Mouse (Mus musculus) E14TG2a.4 (cell line): ENCODE results near the gene Tdrd12.
"Not testable (repeated sequence)": the region's sequence is repeated elsewhere in the genome, so short reads cannot be mapped to it uniquely, and the experiment has no call there.

ENCODE experiments used
- H3K27me3 ChIP-seq: 2 replicates; pipeline ENCODE4 v1.6.1; 2014; ENCODE audit warnings: low read length, control low read depth; ENCODE audit not compliant: insufficient read depth
- H3K36me3 ChIP-seq: 2 replicates; pipeline ENCODE4 v1.6.1; 2014; ENCODE audit warnings: low read length, control low read depth; ENCODE audit not compliant: insufficient read depth
- H3K4me1 ChIP-seq: replicated peaks from 2 replicates; pipeline ENCODE4 v1.6.1; 2014; ENCODE audit warnings: low read depth, low read length, control low read depth
- H3K4me3 ChIP-seq: replicated peaks from 2 replicates; pipeline ENCODE4 v1.5.1; 2014; ENCODE audit warnings: mild to moderate bottlenecking, low read length
- H3K9me3 ChIP-seq: 2 replicates; pipeline ENCODE4 v1.6.1; 2014; ENCODE audit warnings: low read length, control low read depth
- CTCF ChIP-seq: conservative IDR thresholded peaks from 2 replicates; pipeline ENCODE4 v1.5.1; 2014; ENCODE audit warnings: low read length
- NANOG ChIP-seq: IDR thresholded peaks from 2 replicates; pipeline ENCODE4 v1.6.1; 2014; ENCODE audit warnings: borderline replicate concordance, low read length, mixed read lengths
- POU5F1 ChIP-seq: IDR thresholded peaks from 2 replicates; pipeline ENCODE4 v1.6.1; 2014; ENCODE audit warnings: low read length, borderline replicate concordance

Gene Tdrd12

DNA sequence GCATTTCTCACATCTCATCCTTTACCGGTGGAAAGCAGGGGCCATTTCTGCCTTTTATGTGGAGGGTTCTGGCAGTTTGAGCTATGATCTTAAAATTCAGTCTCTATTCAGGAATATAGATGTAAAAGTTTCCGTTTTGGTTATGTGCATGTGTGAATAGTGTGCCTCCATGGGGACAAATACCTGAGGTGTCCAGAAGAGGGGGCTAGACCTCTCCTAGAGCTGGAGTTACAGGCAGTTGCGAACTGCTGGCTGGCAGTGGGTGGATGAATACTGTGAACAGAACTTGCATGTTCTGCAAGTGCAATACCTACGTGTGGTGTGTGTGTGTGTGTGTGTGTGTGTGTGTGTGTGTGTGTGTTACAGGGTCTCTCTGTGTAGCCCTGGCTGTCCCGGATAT lies 45.2 kb upstream of the Tdrd12 start:
- no peaks in the 10 kb centered on the region for H3K9me3 ChIP-seq
- H3K4me3 ChIP-seq = no peak overlapping the region
- H3K27me3 ChIP-seq = peaks cover 31% of the 10 kb centered on the region
- no peaks in the 10 kb centered on the region for H3K36me3 ChIP-seq
- H3K4me1 ChIP-seq = peaks cover 35% of the 10 kb centered on the region
- TF ChIP-seq CTCF (peak; percentile 95), POU5F1 (no peak), NANOG (no peak)

DNA sequence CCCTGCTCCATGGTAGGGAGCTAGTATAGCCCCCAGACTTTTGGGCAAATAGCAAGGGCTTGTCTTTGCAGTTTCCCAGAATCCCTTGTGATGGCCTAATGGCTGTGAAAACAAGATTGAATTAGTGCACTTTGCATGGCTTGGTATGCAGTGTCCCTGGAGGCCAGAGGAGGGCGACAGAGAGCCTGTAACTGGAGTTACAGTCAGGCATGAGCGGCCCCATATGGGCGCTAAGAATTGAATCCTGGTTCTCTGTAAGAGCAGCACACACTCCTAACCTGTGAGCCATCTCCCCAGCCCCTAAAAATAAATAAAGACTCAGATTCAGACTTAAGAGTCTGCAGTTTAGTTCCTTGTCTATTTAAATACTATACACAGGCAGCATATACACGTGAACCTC lies 42.3 kb upstream of the Tdrd12 start:
- H3K4me1 ChIP-seq = peaks cover 20% of the 10 kb centered on the region
- no peak overlapping the region for H3K4me3 ChIP-seq
- TF ChIP-seq CTCF (peak; percentile 98), NANOG (no peak)
- H3K27me3 ChIP-seq = peaks cover 44% of the 10 kb centered on the region
- H3K36me3 ChIP-seq = no peaks in the 10 kb centered on the region
- H3K9me3 ChIP-seq = no peaks in the 10 kb centered on the region

DNA sequence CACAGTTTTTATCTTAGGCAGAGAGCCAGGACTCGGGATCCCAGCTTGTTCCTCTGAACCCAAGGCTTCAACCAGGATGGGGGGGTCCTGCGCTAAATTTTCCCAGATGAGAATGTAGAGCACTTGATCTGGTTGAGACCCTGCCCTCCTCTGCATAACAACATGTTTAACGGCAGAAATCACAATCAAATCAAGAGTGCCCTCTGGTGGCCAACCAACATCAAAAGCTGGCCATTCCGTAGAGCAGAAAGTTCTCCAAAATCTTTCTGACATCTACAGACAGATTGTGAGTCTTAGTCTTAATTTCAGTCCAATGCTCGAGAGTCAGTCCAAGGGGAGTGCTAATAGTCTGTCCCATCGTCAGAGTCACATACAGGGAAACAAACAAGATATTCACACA lies 33.3 kb upstream of the Tdrd12 start:
- not testable (repeated sequence) for H3K4me3 ChIP-seq, H3K4me1 ChIP-seq, H3K36me3 ChIP-seq
- H3K27me3 ChIP-seq = peaks cover 17% of the 10 kb centered on the region
- H3K9me3 ChIP-seq = peaks cover 13% of the 10 kb centered on the region

DNA sequence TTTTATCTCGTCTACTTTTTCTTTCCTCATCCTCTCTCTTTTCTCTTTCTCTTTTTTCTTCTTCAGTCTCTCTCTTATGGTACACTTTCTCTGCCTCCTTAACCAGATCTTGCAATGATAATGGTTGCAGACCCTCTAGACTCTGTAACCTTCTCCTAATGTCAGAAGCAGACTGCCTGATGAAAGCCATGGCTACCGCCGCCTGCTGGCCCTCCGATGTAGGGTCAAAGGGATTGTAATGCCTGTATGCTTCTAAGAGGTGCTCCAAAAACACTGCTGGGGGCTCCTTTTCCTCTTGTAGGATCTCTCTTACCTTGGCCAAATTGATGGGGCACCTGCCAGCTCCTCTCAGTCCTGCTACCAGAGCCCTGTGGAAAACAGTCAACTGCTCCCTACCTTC lies 32.2 kb upstream of the Tdrd12 start:
- H3K36me3 ChIP-seq, H3K4me1 ChIP-seq, H3K27me3 ChIP-seq, H3K4me3 ChIP-seq: not testable (repeated sequence)
- H3K9me3 ChIP-seq = peaks cover 13% of the 10 kb centered on the region

DNA sequence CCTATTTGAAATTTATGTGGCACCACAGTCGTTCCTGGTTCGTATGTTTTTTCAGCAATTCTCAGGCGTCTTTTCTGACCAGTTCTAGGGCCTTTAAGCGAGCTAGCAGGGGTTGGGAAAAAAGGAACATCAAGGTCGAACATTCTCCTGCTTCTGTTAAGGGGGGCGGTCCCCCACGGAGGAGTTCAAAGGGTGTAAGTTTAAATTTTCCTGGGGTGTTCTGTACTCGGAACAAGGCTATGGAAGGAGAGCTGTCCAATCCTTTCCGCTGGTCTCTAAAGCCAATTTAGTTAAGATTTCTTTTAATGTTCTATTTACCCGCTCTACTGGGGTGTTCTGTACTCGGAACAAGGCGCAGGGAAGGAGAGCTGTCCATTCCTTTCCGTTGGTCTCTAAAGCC lies 28.4 kb upstream of the Tdrd12 start:
- Histone ChIP-seq H3K4me1 (peaks cover 22% of the 10 kb centered on the region), H3K9me3 (peaks cover 13% of the 10 kb centered on the region), H3K27me3 (peaks cover 11% of the 10 kb centered on the region)
- H3K36me3 ChIP-seq, H3K4me3 ChIP-seq: not testable (repeated sequence)

DNA sequence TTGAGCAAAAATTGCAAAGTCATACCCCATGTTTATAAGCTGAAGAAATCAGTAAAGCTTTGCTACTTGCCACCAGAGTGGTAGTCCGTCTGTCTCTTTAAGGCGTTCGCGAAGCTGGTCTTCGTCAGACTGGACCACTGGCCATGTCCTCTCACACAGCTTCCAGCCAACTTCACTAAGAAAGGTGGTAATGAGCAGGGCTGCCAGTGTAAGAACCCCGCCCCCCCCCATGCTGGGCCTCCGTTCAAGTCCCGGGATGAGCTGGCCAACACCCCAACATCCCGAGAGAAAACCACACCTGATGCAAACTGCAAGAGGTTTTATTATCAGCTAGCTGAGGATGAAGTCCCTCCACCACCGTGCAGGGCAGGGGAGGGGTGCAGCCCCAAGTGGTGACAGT lies 27.3 kb upstream of the Tdrd12 start:
- not testable (repeated sequence) for H3K4me3 ChIP-seq, H3K36me3 ChIP-seq, H3K9me3 ChIP-seq
- Histone ChIP-seq H3K27me3 (peaks cover 11% of the 10 kb centered on the region), H3K4me1 (peaks cover 22% of the 10 kb centered on the region)

DNA sequence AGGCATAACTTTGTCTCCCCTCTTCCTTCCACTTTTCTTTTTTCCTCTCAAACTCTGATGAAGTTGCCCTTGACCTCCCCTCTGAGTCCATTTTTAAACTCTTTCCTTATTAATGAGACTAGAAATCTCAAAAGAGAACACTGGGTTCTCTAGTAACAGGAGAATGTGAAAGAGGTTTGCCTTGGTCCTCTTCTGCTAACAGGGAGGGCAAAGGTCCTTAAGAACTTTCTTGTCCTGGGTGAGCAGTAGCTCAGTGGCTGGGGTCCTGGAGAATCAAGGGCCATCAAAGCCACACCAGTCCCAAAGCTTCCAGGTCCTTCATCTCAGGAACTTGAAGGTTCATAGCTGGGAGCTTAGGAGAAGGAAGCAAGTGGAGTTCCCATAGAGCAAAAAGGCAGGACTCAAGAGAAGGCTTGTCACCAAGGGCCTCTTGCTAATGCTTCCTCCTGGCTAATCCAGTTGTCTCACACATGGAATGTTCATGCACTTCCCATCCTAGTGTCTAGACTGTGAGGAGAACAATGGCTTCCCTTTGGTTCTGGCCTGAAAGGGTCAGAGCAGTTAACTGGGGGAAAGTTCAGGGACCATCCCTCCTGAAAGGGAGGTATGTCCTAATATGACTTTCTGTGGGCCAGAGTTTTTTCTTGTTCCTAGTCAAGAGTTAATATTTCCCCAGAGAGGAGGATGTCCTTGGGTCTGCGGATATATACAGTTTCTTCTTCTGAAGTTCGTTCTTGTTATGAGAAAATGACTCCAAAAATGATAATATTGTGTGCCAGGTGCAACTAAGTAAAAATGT lies 26.7 kb upstream of the Tdrd12 start:
- Histone ChIP-seq H3K4me3 (no peak overlapping the region), H3K36me3 (no peaks in the 10 kb centered on the region), H3K9me3 (peaks cover under 1% of the 10 kb centered on the region; the same call in 1 of the 2 replicates), H3K27me3 (peaks cover 11% of the 10 kb centered on the region), H3K4me1 (peaks cover 22% of the 10 kb centered on the region)
- TF ChIP-seq CTCF (no peak), POU5F1 (no peak), NANOG (no peak)

DNA sequence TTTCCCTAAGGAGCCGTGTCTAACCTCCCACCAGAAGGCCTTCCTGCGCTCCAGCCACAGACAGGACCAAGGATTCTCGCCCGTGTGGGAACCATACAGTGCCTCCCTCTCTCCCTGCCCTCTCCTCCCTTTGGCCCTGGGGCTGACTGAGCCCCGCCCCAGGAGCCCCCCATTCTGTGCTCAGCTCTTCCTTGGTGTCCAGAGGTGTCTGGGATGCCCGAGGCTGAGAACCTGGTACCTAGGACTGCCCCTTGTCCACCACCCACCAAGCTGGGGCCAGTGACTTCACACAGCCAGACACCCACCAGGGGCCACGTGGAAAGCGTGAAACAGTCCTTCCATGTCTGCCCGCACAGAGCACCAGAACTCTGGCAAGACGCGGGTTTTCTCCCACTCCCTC lies 25.5 kb upstream of the Tdrd12 start:
- peaks cover 11% of the 10 kb centered on the region for H3K27me3 ChIP-seq
- no peaks in the 10 kb centered on the region for H3K9me3 ChIP-seq
- no peaks in the 10 kb centered on the region for H3K36me3 ChIP-seq
- H3K4me3 ChIP-seq = peak overlapping the region; percentile 41
- H3K4me1 ChIP-seq = peaks cover 27% of the 10 kb centered on the region
- TF ChIP-seq POU5F1 = no peak
- TF ChIP-seq CTCF = no peak
- TF ChIP-seq NANOG = no peak

DNA sequence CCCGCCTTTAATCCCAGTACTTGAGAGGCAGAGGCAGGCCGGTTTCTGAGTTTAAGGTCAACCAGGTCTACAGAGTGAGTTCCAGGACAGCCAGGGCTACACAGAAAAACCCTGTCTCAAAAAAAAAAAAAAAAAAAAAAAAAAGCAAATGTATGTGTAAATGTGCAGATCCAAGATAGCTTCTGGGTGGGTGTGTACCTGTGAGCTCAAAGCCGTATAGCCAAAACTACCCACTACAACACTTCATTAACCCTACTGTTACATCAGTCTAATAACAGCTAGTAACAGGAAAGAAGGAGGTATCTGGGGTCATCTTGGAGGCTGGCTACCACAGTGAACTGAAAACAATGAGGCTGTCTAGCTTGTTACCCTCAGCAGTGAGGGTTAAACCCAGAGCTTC lies 22.3 kb upstream of the Tdrd12 start:
- Histone ChIP-seq H3K9me3 (no peaks in the 10 kb centered on the region), H3K36me3 (no peaks in the 10 kb centered on the region), H3K4me3 (no peak overlapping the region), H3K4me1 (peaks cover 39% of the 10 kb centered on the region), H3K27me3 (peaks cover 11% of the 10 kb centered on the region)
- TF ChIP-seq POU5F1 = no peak
- no peak for TF ChIP-seq NANOG

DNA sequence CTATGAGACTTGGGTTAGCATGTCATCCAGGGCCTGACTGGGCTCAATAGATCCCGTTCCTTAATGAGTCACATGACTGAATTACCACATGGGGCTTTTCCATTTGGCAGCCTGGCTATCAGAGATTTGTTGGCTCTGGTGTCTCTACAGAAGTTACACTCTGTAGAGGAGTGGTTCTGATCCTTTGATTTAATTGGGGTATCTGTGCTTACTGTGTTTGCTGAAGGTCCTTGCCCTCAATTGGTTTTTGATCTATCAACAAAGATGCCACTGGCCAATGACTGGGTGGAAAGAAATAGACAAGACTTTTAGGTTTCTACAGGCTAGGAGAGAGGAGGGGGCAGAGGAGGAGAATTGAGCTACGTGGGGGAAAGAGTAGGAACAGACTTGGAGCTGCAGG lies 21.1 kb upstream of the Tdrd12 start:
- Histone ChIP-seq H3K4me3 (no peak overlapping the region), H3K36me3 (no peaks in the 10 kb centered on the region), H3K9me3 (no peaks in the 10 kb centered on the region), H3K4me1 (peaks cover 43% of the 10 kb centered on the region), H3K27me3 (peaks cover 5% of the 10 kb centered on the region)
- TF ChIP-seq POU5F1 (no peak), CTCF (no peak), NANOG (no peak)
